Mouse (Mus musculus) inflammation-experienced regulatory T-cells, adult 16 weeks (primary cell): ENCODE measurements around the gene Kdr. TPM values are rescaled to one million over a fixed set of nuclear protein-coding genes. Genes with fewer than 3 reads are reported as not detected.

Experiments used
- polyA plus RNA-seq: library from polyadenylated mRNA; unstranded; fragments of 100-300 nt; shearing (Covaris generic); gene quantifications from one replicate; pipeline ENCODE4 v1.2.1, GENCODE M21; 2017

Gene Kdr
- polyA plus RNA-seq, result 0.16 TPM

DNA sequence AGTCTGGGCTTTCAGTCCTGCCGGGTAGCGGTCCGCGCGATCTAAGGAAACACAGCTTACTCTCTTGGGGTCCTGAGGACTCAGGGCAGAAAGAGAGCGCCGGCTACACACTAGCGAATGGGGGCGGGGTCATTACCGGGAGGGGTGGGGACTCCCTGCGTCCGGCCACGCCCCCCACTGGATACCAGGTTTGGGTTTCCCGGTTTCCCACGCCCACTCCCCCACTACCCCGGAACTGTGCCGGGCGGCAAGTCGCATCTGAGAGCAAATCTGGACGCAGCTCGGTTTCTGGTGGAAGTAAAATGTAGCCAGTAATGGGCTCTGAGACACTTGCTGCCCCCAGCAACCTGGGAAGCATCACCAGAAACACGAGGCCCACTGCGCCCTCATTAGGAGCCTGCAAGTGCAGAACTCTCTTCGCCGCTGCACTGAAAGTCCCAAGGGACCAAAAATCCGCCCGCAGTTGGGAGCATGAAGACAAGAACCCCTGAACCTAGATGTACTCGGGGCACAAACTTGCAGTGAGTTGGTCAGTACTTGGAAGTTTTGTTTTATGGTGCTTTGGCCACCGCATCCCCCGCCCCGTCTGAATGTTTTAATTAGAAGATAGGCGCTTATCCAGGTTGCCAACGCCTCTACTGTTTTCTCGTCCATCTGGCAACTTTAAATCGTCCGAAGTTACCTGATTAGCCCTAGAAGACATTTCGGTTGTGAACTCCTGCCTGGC lies at the start of gene Kdr:
TSS of gene Kdr (minus strand) at position 85 of the 727 bp plus-strand sequence.

Other genes starting within 250 kb of the Kdr start
- 39.7 TPM for gene Srd5a3, start 161.8 kb upstream of the Kdr start, polyA plus RNA-seq
- 8.0 TPM for gene Tmem165, start 205.4 kb upstream of the Kdr start, polyA plus RNA-seq